Mouse (Mus musculus) forebrain, embryonic 10.5 days (tissue): ENCODE results near the gene Naalad2. TPM values are rescaled to one million over a fixed set of nuclear protein-coding genes. Genes with fewer than 3 reads are reported as not detected.
A peak's percentile ranks its signal among the peaks of the same experiment; 100 is the strongest.
"Not testable (repeated sequence)": the region's sequence is repeated elsewhere in the genome, so short reads cannot be mapped to it uniquely, and the experiment has no call there.

ENCODE experiments used
- DNase-seq: peaks from one replicate; pipeline ENCODE4 v3.0.0-alpha.2; 2017; ENCODE audit warnings: low spot score; ENCODE audit errors: extremely low spot score
- H3K27ac ChIP-seq: fragments of 300-500 bp; sonication (generic); 2 replicates; pipeline ENCODE4 v1.5.1; 2016; ENCODE audit warnings: mild to moderate bottlenecking
- H3K27me3 ChIP-seq: fragments of 300-500 bp; sonication (generic); 2 replicates; pipeline ENCODE4 v1.6.1; 2016; ENCODE audit warnings: mild to moderate bottlenecking; ENCODE audit not compliant: poor library complexity, severe bottlenecking
- H3K36me3 ChIP-seq: fragments of 300-500 bp; sonication (generic); replicated peaks from 2 replicates; pipeline ENCODE4 v1.6.1; 2016; ENCODE audit warnings: mild to moderate bottlenecking, moderate library complexity
- H3K4me1 ChIP-seq: fragments of 300-500 bp; sonication (generic); 2 replicates; pipeline ENCODE4 v1.6.1; 2016
- H3K4me3 ChIP-seq: fragments of 300-500 bp; sonication (generic); 2 replicates; pipeline ENCODE4 v1.5.1; 2016; ENCODE audit warnings: mild to moderate bottlenecking, moderate library complexity
- H3K9me3 ChIP-seq: fragments of 300-500 bp; sonication (generic); 2 replicates; pipeline ENCODE4 v1.6.1; 2016; ENCODE audit warnings: mild to moderate bottlenecking, moderate library complexity
- WGBS: fragments of 180-500 bp; shearing (Covaris S2); methylation state at CpG from one replicate; pipeline ENCODE4 v1.1.7; 2016; 5-methylcytosine and 5-hydroxymethylcytosine counted together
- polyA plus RNA-seq: library from polyadenylated mRNA; unstranded; fragments of >200 nt; fragmentation: Nextera tagmentation; extraction: Ambion mirVana; gene quantifications from 2 replicates; pipeline ENCODE4 v1.2.1, GENCODE M21; 2016

Gene Naalad2
- polyA plus RNA-seq, result 0.33 and 0.39 TPM in 2 replicates

- 79% methylated on average over 2 of the region's 2 CpGs for WGBS
- H3K9me3 ChIP-seq, H3K4me3 ChIP-seq, DNase-seq, H3K4me1 ChIP-seq, H3K36me3 ChIP-seq, H3K27ac ChIP-seq, H3K27me3 ChIP-seq: not testable (repeated sequence)
Observed at GRCm38 (mm10) chr9:18402895-18403294, at the start of gene Naalad2. Naalad2 (minus strand) TSS chr9:18402995.

DNA sequence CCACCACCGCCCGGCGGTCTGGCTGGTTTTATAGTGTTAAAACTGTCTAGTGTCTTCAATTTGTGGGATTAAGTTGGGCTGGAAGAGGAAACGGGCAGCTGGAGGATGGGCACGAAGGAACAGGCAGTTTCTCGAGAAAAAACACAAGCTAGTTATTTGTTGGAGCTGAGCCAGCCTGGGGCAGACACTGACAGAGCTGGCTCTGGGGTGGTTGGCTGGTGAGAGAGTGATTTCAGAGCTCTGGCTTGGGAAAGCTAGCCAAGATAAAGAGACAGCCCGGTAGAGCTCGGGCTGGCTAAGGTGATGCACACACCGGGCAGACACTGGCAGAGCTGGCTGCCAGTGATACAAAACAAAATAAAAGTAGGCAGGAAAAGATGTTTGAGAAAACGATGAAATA, 28.9 kb upstream of the Naalad2 start:
- H3K9me3 ChIP-seq, result peaks cover 4% of the 10 kb centered on the region; the same call in 1 of the 2 replicates
- 91% methylated on average over 10 of the region's 10 CpGs for WGBS
- no peak overlapping the region for H3K27ac ChIP-seq
- no peaks in the 10 kb centered on the region for H3K36me3 ChIP-seq
- DNase-seq, result no peak
- H3K4me1 ChIP-seq, result no peaks in the 10 kb centered on the region
- no peaks in the 10 kb centered on the region for H3K27me3 ChIP-seq
- no peak overlapping the region for H3K4me3 ChIP-seq

DNA sequence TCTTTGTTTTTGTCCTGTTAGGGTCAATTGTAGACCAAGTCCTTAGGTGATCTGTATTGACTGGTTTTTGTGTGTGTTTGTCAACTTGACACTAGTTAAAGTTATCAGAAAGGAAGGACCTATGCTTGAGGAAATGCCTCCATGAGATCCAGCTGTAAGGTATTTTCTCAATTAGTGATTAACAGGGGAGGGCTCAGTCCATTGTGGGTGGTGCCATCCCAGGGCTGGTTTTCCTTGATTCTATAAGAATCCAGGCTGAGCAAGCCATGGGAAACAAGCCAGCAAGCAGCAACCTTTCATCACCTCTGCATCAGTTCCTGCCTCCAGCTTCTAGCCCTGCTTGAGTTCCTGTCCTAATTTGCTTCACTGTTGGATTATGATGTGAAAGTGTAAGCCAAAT, 27.6 kb upstream of the Naalad2 start, which contains the start of gene Mbd3l2:
Mbd3l2 (plus strand) TSS at position 301 of the 400 bp plus-strand sequence.
- Histone ChIP-seq H3K27ac (no peak within 1 kb of the TSS), H3K9me3 (peaks cover 4% of the 10 kb centered on the region; the same call in 1 of the 2 replicates), H3K36me3 (no peaks in the 10 kb centered on the region), H3K4me1 (no peaks in the 10 kb centered on the region), H3K4me3 (no peak within 1 kb of the TSS), H3K27me3 (no peaks in the 10 kb centered on the region)
- DNase-seq, result no peak

- not testable (repeated sequence) for H3K4me3 ChIP-seq, H3K4me1 ChIP-seq, H3K36me3 ChIP-seq, H3K9me3 ChIP-seq, DNase-seq, H3K27me3 ChIP-seq, H3K27ac ChIP-seq
- 82% methylated on average over 4 of the region's 4 CpGs for WGBS
Observed at GRCm38 (mm10) chr9:18412371-18412770, 9.6 kb upstream of the Naalad2 start.

DNA sequence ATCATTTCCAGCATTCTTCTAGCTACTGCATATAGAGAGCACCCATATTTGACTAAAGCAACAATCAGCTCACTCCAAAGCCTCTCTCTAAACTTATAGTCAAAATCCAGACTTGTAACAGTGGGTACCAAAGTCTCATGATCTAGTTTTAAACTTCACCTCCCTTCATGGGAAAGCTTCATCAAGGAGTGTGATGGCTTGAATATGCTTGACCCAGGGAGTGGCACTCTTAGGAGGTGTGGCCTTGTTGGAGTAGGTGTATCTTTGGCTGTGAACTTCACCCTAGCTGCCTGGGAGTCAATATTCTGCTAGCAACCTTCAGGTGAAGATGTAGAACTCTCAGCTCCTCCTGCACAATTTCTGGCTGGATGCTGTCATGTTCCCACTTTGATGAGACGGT, 1.3 kb upstream of the Naalad2 start, which contains the start of gene Ubtfl1:
Ubtfl1 (plus strand) TSS at position 301 of the 400 bp plus-strand sequence.
- 89% methylated on average over 1 of the region's 1 CpGs for WGBS
- H3K36me3 ChIP-seq, result no peaks in the 10 kb centered on the region
- no peaks in the 10 kb centered on the region for H3K4me1 ChIP-seq
- no peaks in the 10 kb centered on the region for H3K27me3 ChIP-seq
- H3K9me3 ChIP-seq, result no peaks in the 10 kb centered on the region
- no peak within 1 kb of the TSS for H3K27ac ChIP-seq
- no peak within 1 kb of the TSS for H3K4me3 ChIP-seq
- DNase-seq, result no peak

GRCm38 (mm10) chr9:18399629-18400028, 3.2 kb downstream of the Naalad2 start:
- no peaks in the 10 kb centered on the region for H3K27me3 ChIP-seq
- WGBS, result 88% methylated on average over 1 of the region's 1 CpGs
- no peaks in the 10 kb centered on the region for H3K9me3 ChIP-seq
- no peak overlapping the region for H3K27ac ChIP-seq
- no peak for DNase-seq
- no peaks in the 10 kb centered on the region for H3K36me3 ChIP-seq
- H3K4me3 ChIP-seq, result no peak overlapping the region
- no peaks in the 10 kb centered on the region for H3K4me1 ChIP-seq

DNA sequence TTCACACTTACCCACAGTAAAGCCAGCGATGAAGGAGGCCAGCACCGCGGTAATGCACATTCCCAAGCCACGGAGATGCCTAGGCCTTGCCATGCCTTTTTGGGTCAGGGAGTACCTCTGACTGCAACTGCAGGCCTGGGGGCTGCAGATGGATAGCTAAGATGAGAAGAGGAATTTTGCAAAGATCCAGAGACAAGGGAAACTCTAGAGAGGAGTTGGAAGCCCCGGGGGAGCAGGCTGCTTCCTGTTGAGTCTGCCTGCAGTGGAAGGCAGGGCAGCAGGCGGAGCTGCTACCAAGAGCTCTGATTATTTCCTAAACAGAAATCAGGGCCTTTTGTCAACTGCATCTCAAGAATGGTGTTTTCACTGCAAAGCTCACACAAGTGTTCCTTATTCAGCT, 17.0 kb downstream of the Naalad2 start:
- no peaks in the 10 kb centered on the region for H3K9me3 ChIP-seq
- WGBS, result 22% methylated on average over 6 of the region's 6 CpGs
- H3K27me3 ChIP-seq, result no peaks in the 10 kb centered on the region
- no peak overlapping the region for H3K4me3 ChIP-seq
- H3K4me1 ChIP-seq, result peaks cover 4% of the 10 kb centered on the region; the same call in 1 of the 2 replicates
- DNase-seq, result peak; percentile 15
- peak overlapping the region; percentile 48; the same call in 1 of the 2 replicates for H3K27ac ChIP-seq
- no peaks in the 10 kb centered on the region for H3K36me3 ChIP-seq

GRCm38 (mm10) chr9:18373026-18373425, 29.8 kb downstream of the Naalad2 start:
- DNase-seq, H3K27ac ChIP-seq, H3K36me3 ChIP-seq, H3K4me1 ChIP-seq, H3K4me3 ChIP-seq, H3K27me3 ChIP-seq, H3K9me3 ChIP-seq: not testable (repeated sequence)
- WGBS, result 88% methylated on average over 1 of the region's 1 CpGs

- no peaks in the 10 kb centered on the region for H3K9me3 ChIP-seq
Observed at GRCm38 (mm10) chr9:18319990-18320389, 82.8 kb downstream of the Naalad2 start.

GRCm38 (mm10) chr9:18298301-18298700, 104.5 kb downstream of the Naalad2 start:
- no peaks in the 10 kb centered on the region for H3K9me3 ChIP-seq
- no peak overlapping the region for H3K4me3 ChIP-seq
- 81% methylated on average over 5 of the region's 6 CpGs for WGBS
- no peak for DNase-seq
- H3K27ac ChIP-seq, result no peak overlapping the region
- peaks cover 12% of the 10 kb centered on the region for H3K4me1 ChIP-seq
- peaks cover 78% of the 10 kb centered on the region for H3K36me3 ChIP-seq
- H3K27me3 ChIP-seq, result no peaks in the 10 kb centered on the region

More at GRCm38 (mm10) chr9:18319990-18320389, 82.8 kb downstream of the Naalad2 start:
- DNase-seq, result no peak
- WGBS, result 96% methylated on average over 3 of the region's 3 CpGs
- Histone ChIP-seq H3K4me3 (no peak overlapping the region), H3K27ac (no peak overlapping the region), H3K4me1 (no peaks in the 10 kb centered on the region), H3K27me3 (no peaks in the 10 kb centered on the region), H3K36me3 (peaks cover 35% of the 10 kb centered on the region)

GRCm38 (mm10) chr9:18293026-18293781, 109.6 kb downstream of the Naalad2 start:
- Histone ChIP-seq H3K4me1 (peaks cover 16% of the 10 kb centered on the region), H3K27me3 (no peaks in the 10 kb centered on the region), H3K36me3 (peaks cover 27% of the 10 kb centered on the region), H3K9me3 (no peaks in the 10 kb centered on the region), H3K4me3 (peak overlapping the region; percentile 83), H3K27ac (peak overlapping the region; percentile 96)
- WGBS, result 59% methylated on average over 6 of the region's 6 CpGs
- no peak for DNase-seq

DNA sequence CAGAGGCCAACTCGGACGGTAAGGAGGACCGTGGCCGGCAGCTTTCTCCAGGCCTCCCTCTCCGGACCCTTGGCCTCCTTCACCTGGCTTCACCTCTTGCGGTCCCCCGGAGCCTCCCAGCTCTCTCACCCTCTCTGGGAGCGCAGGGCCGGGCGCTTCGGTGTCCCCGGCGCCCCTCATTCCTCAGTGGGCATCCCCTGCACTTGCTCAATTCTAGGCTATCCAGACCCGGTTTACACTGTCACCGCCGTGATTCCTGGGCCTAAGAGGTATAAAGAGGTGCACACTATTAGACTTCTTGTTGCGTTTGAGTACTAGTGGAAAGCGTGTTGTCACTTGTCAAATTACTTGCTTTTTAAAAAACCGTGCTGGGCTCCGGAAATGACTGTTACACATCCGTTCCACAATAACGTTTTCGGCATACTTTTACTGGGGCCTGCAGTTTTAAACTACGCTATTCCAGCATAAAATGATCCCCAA, 110.3 kb downstream of the Naalad2 start:
- Histone ChIP-seq H3K36me3 (peaks cover 20% of the 10 kb centered on the region), H3K27me3 (no peaks in the 10 kb centered on the region), H3K4me3 (peak overlapping the region; percentile 83), H3K9me3 (no peaks in the 10 kb centered on the region), H3K4me1 (peaks cover 16% of the 10 kb centered on the region), H3K27ac (peak overlapping the region; percentile 96)
- WGBS, result 2% methylated on average over 24 of the region's 24 CpGs
- DNase-seq, result no peak
